Mouse (Mus musculus) testis, adult 2 months (tissue): ENCODE measurements at regions not wholly inside any gene's neighbourhood (a gene's known extent, or its start where the extent isn't known, plus 50 kb on each side); places are given as distances from the start of the nearest gene placed in this dataset.

Experiments
- H3K27ac ChIP-seq: fragments of 200-500 bp; 2 replicates; pipeline ENCODE4 v1.5.1; 2012; ENCODE audit warnings: low read depth, low read length; ENCODE audit not compliant: control insufficient read depth, insufficient read depth
- H3K27me3 ChIP-seq: fragments of 200-500 bp; 2 replicates; pipeline ENCODE4 v1.6.1; 2012; ENCODE audit warnings: mild to moderate bottlenecking, low read length, moderate library complexity; ENCODE audit not compliant: control insufficient read depth, insufficient read depth
- H3K36me3 ChIP-seq: fragments of 200-500 bp; 2 replicates; pipeline ENCODE4 v1.6.1; 2012; ENCODE audit warnings: mild to moderate bottlenecking, low read length; ENCODE audit not compliant: control insufficient read depth, insufficient read depth
- H3K4me1 ChIP-seq: fragments of 200-500 bp; 2 replicates; pipeline ENCODE4 v1.6.1; 2012; ENCODE audit warnings: low read length; ENCODE audit not compliant: control insufficient read depth, insufficient read depth
- H3K4me3 ChIP-seq: fragments of 200-500 bp; 2 replicates; pipeline ENCODE4 v1.5.1; 2012; ENCODE audit warnings: low read depth, mild to moderate bottlenecking, low read length, moderate library complexity, mixed read lengths; ENCODE audit not compliant: control insufficient read depth
- CTCF ChIP-seq: fragments of 200-500 bp; IDR thresholded peaks from 2 replicates; pipeline ENCODE4 v1.5.1; 2012; ENCODE audit warnings: low read depth, mild to moderate bottlenecking, inconsistent platforms, low read length, moderate library complexity; ENCODE audit not compliant: control insufficient read depth, insufficient read depth, insufficient replicate concordance
- POLR2A ChIP-seq: fragments of 200-500 bp; IDR thresholded peaks from 2 replicates; pipeline ENCODE4 v1.6.1; 2012; ENCODE audit warnings: low read depth, mild to moderate bottlenecking, inconsistent platforms, low read length, moderate library complexity; ENCODE audit not compliant: control insufficient read depth

GRCm38 (mm10) chr3:70500991-70501961, 493.9 kb downstream of the Otol1 start:
- Histone ChIP-seq H3K27ac (no peak overlapping the region), H3K4me3 (no peak overlapping the region), H3K4me1 (peaks cover 5% of the 10 kb centered on the region; the same call in 1 of the 2 replicates), H3K36me3 (no peaks in the 10 kb centered on the region), H3K27me3 (no peaks in the 10 kb centered on the region)
- TF ChIP-seq POLR2A, result no peak
- TF ChIP-seq CTCF, result no peak

DNA sequence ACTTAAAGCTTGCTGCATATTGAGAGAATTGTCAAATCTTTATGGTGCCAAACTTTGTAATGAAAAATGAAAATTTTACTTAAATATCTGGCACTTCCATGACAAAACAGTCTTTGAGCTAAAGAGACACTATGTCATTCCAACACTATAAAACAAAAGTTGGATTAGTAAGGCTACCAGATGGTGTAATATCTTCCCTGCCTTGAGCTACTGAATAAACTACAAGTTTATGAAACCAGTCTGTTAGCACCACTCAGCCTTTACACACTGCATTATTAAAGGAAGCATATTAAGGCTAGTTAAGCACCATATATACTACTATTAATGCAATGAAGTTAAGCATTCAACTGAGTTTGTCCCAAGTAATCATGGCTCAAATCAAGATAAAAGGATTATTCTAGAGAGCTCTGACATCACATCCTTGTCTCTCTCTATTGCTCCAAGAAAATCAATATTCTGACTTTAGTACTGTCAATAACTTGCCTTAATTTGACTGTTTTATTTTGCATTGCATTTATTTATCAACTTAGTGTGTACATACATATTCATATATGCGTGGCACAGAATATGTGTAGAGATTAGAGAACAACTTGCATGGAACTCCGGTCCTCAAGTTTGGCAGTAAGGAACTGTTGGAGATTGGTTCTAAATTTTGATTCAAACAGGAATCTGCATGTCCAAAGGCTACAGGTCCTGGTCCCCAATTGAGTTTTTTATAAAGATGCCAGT, 526.3 kb downstream of the Otol1 start:
- Histone ChIP-seq H3K36me3 (no peaks in the 10 kb centered on the region), H3K27me3 (no peaks in the 10 kb centered on the region), H3K4me3 (no peak overlapping the region), H3K27ac (no peak overlapping the region), H3K4me1 (no peaks in the 10 kb centered on the region)
- TF ChIP-seq POLR2A, result no peak
- TF ChIP-seq CTCF, result no peak

DNA sequence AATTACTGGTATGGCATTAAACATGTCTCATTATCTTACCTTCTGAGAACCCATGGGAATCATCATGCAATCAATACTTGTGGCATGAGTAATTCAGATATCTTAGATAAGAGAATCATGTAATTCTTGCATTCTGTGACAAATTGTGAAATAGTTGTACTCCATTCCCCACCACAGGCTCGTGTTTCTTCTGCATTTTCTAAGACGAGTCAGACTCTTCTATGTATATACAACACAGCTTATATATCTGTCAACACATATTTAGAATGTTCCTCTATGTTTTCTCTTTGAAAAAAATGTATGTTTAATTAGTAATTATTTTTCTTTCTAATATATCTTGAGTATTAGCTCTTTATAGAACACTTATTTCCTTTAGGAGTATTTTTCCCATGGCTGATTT, 527.7 kb downstream of the Otol1 start:
- no peaks in the 10 kb centered on the region for H3K27me3 ChIP-seq
- H3K4me3 ChIP-seq, result no peak overlapping the region
- no peaks in the 10 kb centered on the region for H3K4me1 ChIP-seq
- H3K36me3 ChIP-seq, result no peaks in the 10 kb centered on the region
- H3K27ac ChIP-seq, result no peak overlapping the region
- TF ChIP-seq POLR2A, result no peak
- TF ChIP-seq CTCF, result no peak

- H3K27ac ChIP-seq, result no peak overlapping the region
- no peak overlapping the region for H3K4me3 ChIP-seq
- no peaks in the 10 kb centered on the region for H3K27me3 ChIP-seq
- no peak for TF ChIP-seq POLR2A
- no peak for TF ChIP-seq CTCF
- no peaks in the 10 kb centered on the region for H3K36me3 ChIP-seq
- no peaks in the 10 kb centered on the region for H3K4me1 ChIP-seq
Observed at GRCm38 (mm10) chr3:70543911-70544310, 536.5 kb downstream of the Otol1 start.

- Histone ChIP-seq H3K36me3 (no peaks in the 10 kb centered on the region), H3K27ac (no peak overlapping the region), H3K4me3 (no peak overlapping the region), H3K4me1 (no peaks in the 10 kb centered on the region), H3K27me3 (no peaks in the 10 kb centered on the region)
- TF ChIP-seq POLR2A (no peak), CTCF (no peak)
Observed at GRCm38 (mm10) chr3:70557821-70558220, 550.4 kb downstream of the Otol1 start.

DNA sequence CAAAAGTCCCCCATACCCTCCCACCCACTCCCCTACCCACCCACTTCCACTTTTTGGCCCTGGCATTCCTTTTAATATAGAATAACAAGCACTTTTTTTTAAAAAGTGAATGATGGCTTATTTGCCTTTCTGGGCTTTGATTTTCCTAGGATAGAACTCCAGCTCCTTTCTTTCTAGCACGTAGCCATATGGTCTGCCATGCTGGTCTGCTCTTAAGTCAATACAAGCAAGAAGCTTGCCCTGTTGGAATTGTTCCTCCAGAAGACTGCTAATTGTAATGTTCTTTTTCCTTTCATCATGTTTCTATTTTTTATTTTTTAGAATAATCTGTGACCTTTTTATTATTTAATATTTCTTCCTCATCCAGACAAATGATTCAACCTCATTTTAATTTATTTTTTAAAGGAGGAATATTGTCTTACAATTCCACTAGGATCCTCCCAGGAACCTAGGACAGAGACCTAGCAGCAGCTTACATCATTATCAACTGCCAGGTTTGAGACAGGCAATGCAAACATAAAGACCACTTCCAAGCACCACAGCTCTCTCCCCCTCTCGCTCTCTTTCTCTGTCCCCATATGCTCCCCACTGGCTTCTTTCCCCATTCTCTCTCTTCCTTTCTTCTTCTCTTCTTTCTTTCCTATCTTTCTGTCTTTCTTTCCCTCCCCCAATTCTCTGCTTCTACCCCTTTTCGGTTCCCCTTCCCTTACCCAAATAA, 558.9 kb downstream of the Otol1 start:
- Histone ChIP-seq H3K27me3 (no peaks in the 10 kb centered on the region), H3K4me3 (no peak overlapping the region), H3K4me1 (no peaks in the 10 kb centered on the region), H3K36me3 (no peaks in the 10 kb centered on the region), H3K27ac (no peak overlapping the region)
- TF ChIP-seq CTCF, result no peak
- no peak for TF ChIP-seq POLR2A

GRCm38 (mm10) chr3:70594785-70595184, 587.4 kb downstream of the Otol1 start:
- Histone ChIP-seq H3K4me1 (no peaks in the 10 kb centered on the region), H3K27me3 (no peaks in the 10 kb centered on the region), H3K4me3 (no peak overlapping the region), H3K27ac (no peak overlapping the region), H3K36me3 (no peaks in the 10 kb centered on the region)
- no peak for TF ChIP-seq POLR2A
- no peak for TF ChIP-seq CTCF
